9 mouse cellular contexts compared by ENCODE assay signal in the genomic region with DNA sequence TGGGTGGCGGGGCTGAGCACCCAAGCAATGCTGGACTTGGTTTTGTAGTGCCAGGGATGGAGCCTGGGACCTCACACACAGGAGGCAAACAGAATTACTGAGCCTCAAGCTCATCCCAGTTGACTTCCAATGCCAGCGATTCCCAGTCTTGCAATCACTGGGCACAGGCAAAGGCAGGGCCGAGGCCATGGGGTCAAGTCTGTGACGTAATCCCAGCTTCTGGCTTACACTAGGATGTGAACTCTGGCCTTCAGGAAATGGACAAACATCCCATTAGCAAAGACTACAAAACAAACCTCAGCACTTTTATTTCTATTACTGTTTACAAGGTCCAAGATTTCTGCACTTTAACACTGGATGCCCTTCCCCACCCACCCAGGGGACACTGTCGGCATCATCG. TPM values are rescaled to one million over a fixed set of nuclear protein-coding genes. Genes with fewer than 3 reads are reported as not detected.
A peak's percentile ranks its signal among the peaks of the same experiment; 100 is the strongest.
DNase-seq lines count a peak whose midpoint lies in the region; ATAC-seq and TF ChIP-seq lines count a peak whose summit lies in the region.
"Had no signal": no experiment of that assay in that cellular context is flagged by ENCODE, and none has a peak within 500 bp of the region (broad histone marks: within the 10 kb centered on the region; RNA-seq: fewer than 3 reads in every experiment).

No protein-coding gene starts in this region.

- peaks cover 34% of the 10 kb centered on the region for H3K36me3 ChIP-seq in intestine, postnatal 0 days (ENCODE audit: control insufficient read depth, insufficient read depth)
- peaks cover 3% of the 10 kb centered on the region for H3K36me3 ChIP-seq in intestine, embryonic 15.5 days
- H3K36me3 ChIP-seq in myocyte (ENCODE audit: control insufficient read depth, insufficient read depth), result peaks cover 37% of the 10 kb centered on the region
- peaks cover 13% of the 10 kb centered on the region; the same call in 1 of the 2 replicates for H3K36me3 ChIP-seq in midbrain, embryonic 14.5 days (ENCODE audit: control insufficient read depth, insufficient read depth, low read length)

- TF ChIP-seq POLR2A in myocyte (IDR thresholded peaks at IDR 0.05; ENCODE audit: insufficient read length, low read depth), result peak; percentile 42

- DNase-seq in adrenal gland, postnatal 25 days, result peak; percentile 57
- peak; percentile 48 for DNase-seq in liver
- no peak for DNase-seq in midbrain, embryonic 14.5 days

- TF ChIP-seq CTCF in intestine, postnatal 0 days (IDR thresholded peaks at IDR 0.05; ENCODE audit: low read depth), result no peak

- H3K9ac ChIP-seq in intestine, postnatal 0 days (ENCODE audit: low read depth, low read length), result no peak overlapping the region
- H3K9ac ChIP-seq in intestine, embryonic 15.5 days, result no peak overlapping the region
- H3K9ac ChIP-seq in midbrain, embryonic 14.5 days (replicated peaks; ENCODE audit: low read length), result no peak overlapping the region
- H3K9ac ChIP-seq: limb, embryonic 12.5 days had no signal

- H3K4me1 ChIP-seq in intestine, postnatal 0 days (replicated peaks; ENCODE audit: control insufficient read depth, insufficient read depth, low read length), result no peaks in the 10 kb centered on the region; the same call in 1 of the 2 replicates
- no peaks in the 10 kb centered on the region for H3K4me1 ChIP-seq in intestine, embryonic 15.5 days (replicated peaks)
- no peaks in the 10 kb centered on the region for H3K4me1 ChIP-seq in midbrain, embryonic 14.5 days (ENCODE audit: control insufficient read depth, insufficient read depth, low read length)

- no peaks in the 10 kb centered on the region for H3K27me3 ChIP-seq in intestine, postnatal 0 days (replicated peaks; ENCODE audit: control insufficient read depth, insufficient read depth, low read length)
- H3K27me3 ChIP-seq in intestine, embryonic 15.5 days (replicated peaks), result no peaks in the 10 kb centered on the region
- H3K27me3 ChIP-seq in myocyte (ENCODE audit: control insufficient read depth, insufficient read depth, insufficient read length), result no peaks in the 10 kb centered on the region
- H3K27me3 ChIP-seq in midbrain, embryonic 14.5 days (ENCODE audit: control insufficient read depth, insufficient read depth, low read length), result no peaks in the 10 kb centered on the region
- H3K27me3 ChIP-seq: limb, embryonic 12.5 days had no signal

- H3K4me3 ChIP-seq in intestine, postnatal 0 days (ENCODE audit: low read depth, low read length), result no peak overlapping the region
- no peak overlapping the region for H3K4me3 ChIP-seq in intestine, embryonic 15.5 days (replicated peaks)
- H3K4me3 ChIP-seq in myocyte, result no peak overlapping the region
- H3K4me3 ChIP-seq in midbrain, embryonic 14.5 days (replicated peaks; ENCODE audit: low read depth, low read length), result no peak overlapping the region
- H3K4me3 ChIP-seq: limb, embryonic 12.5 days had no signal

- no peak overlapping the region for H3K4me2 ChIP-seq in intestine, postnatal 0 days (replicated peaks; ENCODE audit: low read depth)
- H3K4me2 ChIP-seq in intestine, embryonic 15.5 days (replicated peaks), result no peak overlapping the region
- H3K4me2 ChIP-seq in myocyte (ENCODE audit: low read depth), result no peak overlapping the region
- H3K4me2 ChIP-seq in midbrain, embryonic 14.5 days (ENCODE audit: low read length), result no peak overlapping the region
- H3K4me2 ChIP-seq: limb, embryonic 12.5 days had no signal

- no peaks in the 10 kb centered on the region for H3K9me3 ChIP-seq in intestine, postnatal 0 days (ENCODE audit: control insufficient read depth)
- H3K9me3 ChIP-seq in intestine, embryonic 15.5 days, result no peaks in the 10 kb centered on the region
- no peaks in the 10 kb centered on the region for H3K9me3 ChIP-seq in midbrain, embryonic 14.5 days (ENCODE audit: control insufficient read depth, low read length)
- H3K9me3 ChIP-seq: limb, embryonic 12.5 days had no signal

- WGBS in intestine, postnatal 0 days, result 63% methylated on average over 6 of the region's 6 CpGs
- WGBS in intestine, embryonic 15.5 days, result 81% methylated on average over 6 of the region's 6 CpGs
- 90% methylated on average over 6 of the region's 6 CpGs for whole genome bisulfite sequencing in midbrain, embryonic 14.5 days

- no peak overlapping the region for H3K27ac ChIP-seq in intestine, postnatal 0 days (ENCODE audit: low read depth, low read length)
- H3K27ac ChIP-seq in intestine, embryonic 15.5 days, result no peak overlapping the region
- no peak overlapping the region for H3K27ac ChIP-seq in midbrain, embryonic 14.5 days (replicated peaks; ENCODE audit: low read depth, low read length)
- H3K27ac ChIP-seq: limb, embryonic 12.5 days had no signal

- peak; percentile 37 for ATAC-seq in intestine, postnatal 0 days
- no peak for ATAC-seq in intestine, embryonic 15.5 days
- ATAC-seq in midbrain, embryonic 14.5 days (ENCODE audit: low FRiP score, low TSS enrichment), result no peak
- no peak for ATAC-seq in frontal cortex, adult (ENCODE audit: low TSS enrichment)
- ATAC-seq: inflammation-experienced regulatory T-cells, adult 6 months had no signal

- H3K79me2 ChIP-seq in myocyte (ENCODE audit: control insufficient read depth, insufficient read depth), result no peaks in the 10 kb centered on the region

- H3ac ChIP-seq in myocyte (ENCODE audit: control insufficient read depth, insufficient read length), result no peak overlapping the region

TF ChIP-seq in myocyte, 11 proteins besides CTCF, POLR2A, EP300 and RAD21:
- TF ChIP-seq POLR2AphosphoS2 (IDR thresholded peaks at IDR 0.05; ENCODE audit: insufficient read length, low read depth) (peak; percentile 87), CEBPB (IDR thresholded peaks at IDR 0.05; ENCODE audit: insufficient read depth, poor library complexity, severe bottlenecking) (no peak), REST (IDR thresholded peaks at IDR 0.05; ENCODE audit: insufficient read depth, insufficient read length) (no peak)

RNA-seq across cellular contexts. Expression of gene Sesn2, which starts 18.6 kb away (rescaled TPM):
- polyA plus RNA-seq in intestine, postnatal 0 days (2015; fragmentation: Nextera tagmentation; extraction: Ambion mirVana), result 17.2 and 18.0 TPM in 2 replicates
- 10.8 and 11.2 TPM in 2 replicates for polyA plus RNA-seq in intestine, embryonic 15.5 days (2015; fragmentation: Nextera tagmentation; extraction: Ambion mirVana)
- total RNA-seq in adrenal gland, postnatal 25 days (2021), result 20.6 and 24.1 TPM in 2 replicates
- 71.5 TPM for polyA plus RNA-seq in myocyte (2012; fragmentation: generic; extraction: Trizol)
- 4.7 and 5.5 TPM in 2 replicates for polyA plus RNA-seq in midbrain, embryonic 14.5 days (2014; fragmentation: Nextera tagmentation; extraction: Ambion mirVana)

RNA-seq across cellular contexts. Expression of gene Med18, which starts 28.0 kb away (rescaled TPM):
- polyA plus RNA-seq in intestine, postnatal 0 days (2015; fragmentation: Nextera tagmentation; extraction: Ambion mirVana), result 8.8 and 9.5 TPM in 2 replicates
- 18.9 and 21.3 TPM in 2 replicates for polyA plus RNA-seq in intestine, embryonic 15.5 days (2015; fragmentation: Nextera tagmentation; extraction: Ambion mirVana)
- 9.4 and 10.7 TPM in 2 replicates for total RNA-seq in adrenal gland, postnatal 25 days (2021)
- 5.3 TPM for polyA plus RNA-seq in myocyte (2012; fragmentation: generic; extraction: Trizol)
- polyA plus RNA-seq in midbrain, embryonic 14.5 days (2014; fragmentation: Nextera tagmentation; extraction: Ambion mirVana), result 8.9 and 10.8 TPM in 2 replicates

RNA-seq across cellular contexts. Expression of gene Atpif1, which starts 41.7 kb away (rescaled TPM):
- polyA plus RNA-seq in intestine, postnatal 0 days (2015; fragmentation: Nextera tagmentation; extraction: Ambion mirVana), result 1,746 and 1,835 TPM in 2 replicates
- polyA plus RNA-seq in intestine, embryonic 15.5 days (2015; fragmentation: Nextera tagmentation; extraction: Ambion mirVana), result 1,295 and 1,316 TPM in 2 replicates
- total RNA-seq in adrenal gland, postnatal 25 days (2021), result 426 and 437 TPM in 2 replicates
- polyA plus RNA-seq in myocyte (2012; fragmentation: generic; extraction: Trizol), result 477 TPM
- polyA plus RNA-seq in midbrain, embryonic 14.5 days (2014; fragmentation: Nextera tagmentation; extraction: Ambion mirVana), result 1,327 and 1,547 TPM in 2 replicates

RNA-seq across cellular contexts. Expression of gene Dnajc8, which starts 43.6 kb away (rescaled TPM):
- polyA plus RNA-seq in intestine, postnatal 0 days (2015; fragmentation: Nextera tagmentation; extraction: Ambion mirVana), result 119 and 120 TPM in 2 replicates
- 138 and 154 TPM in 2 replicates for polyA plus RNA-seq in intestine, embryonic 15.5 days (2015; fragmentation: Nextera tagmentation; extraction: Ambion mirVana)
- total RNA-seq in adrenal gland, postnatal 25 days (2021), result 114 and 119 TPM in 2 replicates
- 95.1 TPM for polyA plus RNA-seq in myocyte (2012; fragmentation: generic; extraction: Trizol)
- 149 and 152 TPM in 2 replicates for polyA plus RNA-seq in midbrain, embryonic 14.5 days (2014; fragmentation: Nextera tagmentation; extraction: Ambion mirVana)
